Mouse (Mus musculus) cerebellum, postnatal 25 days (tissue): ENCODE measurements at regions not wholly inside any gene's neighbourhood (a gene's known extent, or its start where the extent isn't known, plus 50 kb on each side); places are given as distances from the start of the nearest gene placed in this dataset.

Source experiments
- DNase-seq, 2 experiments: peaks; one replicate each; pipeline ENCODE4 v3.0.0; 2021; ENCODE audit warnings: mixed read lengths in 2 of 2

DNA sequence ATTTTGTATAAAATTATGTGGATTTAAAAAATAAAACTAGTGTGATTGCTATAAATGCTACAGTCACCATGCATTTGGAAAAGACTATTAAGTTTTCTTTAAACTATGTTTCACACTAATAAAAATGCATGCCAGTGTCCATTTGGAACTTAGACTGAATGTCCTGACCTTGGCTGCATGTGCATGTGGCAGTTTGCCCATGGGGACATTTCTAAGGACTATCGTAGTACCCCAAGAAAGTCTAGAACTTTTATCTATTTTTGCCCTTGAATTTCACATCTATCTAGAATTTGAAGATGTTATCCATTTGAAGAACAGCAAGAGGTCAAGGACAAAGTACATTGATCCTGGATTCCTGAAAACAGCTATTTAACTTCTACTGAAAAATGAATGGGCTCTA, 745.9 kb downstream of the Tmem182 start:
- DNase-seq: no peak

DNA sequence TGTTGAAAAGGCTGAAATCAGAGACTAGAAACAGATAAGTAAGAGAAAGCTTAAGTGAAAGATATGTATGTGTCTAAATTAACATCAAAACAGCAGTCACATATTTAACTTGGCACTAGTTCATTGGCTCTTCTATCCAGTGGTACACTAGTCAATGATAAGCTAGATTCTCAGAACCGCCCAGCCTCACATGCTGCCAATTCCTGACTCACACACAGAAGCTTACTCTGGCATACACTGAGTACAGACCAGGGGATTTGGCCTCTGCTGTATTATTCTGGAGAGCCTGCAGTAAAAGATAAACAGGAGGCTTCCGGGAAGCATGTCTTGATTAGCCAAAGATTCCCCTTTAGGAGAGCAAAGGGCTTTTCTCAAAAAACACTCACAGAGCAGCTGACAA, 750.2 kb downstream of the Tmem182 start:
- DNase-seq: peak; percentile 5 to 6

DNA sequence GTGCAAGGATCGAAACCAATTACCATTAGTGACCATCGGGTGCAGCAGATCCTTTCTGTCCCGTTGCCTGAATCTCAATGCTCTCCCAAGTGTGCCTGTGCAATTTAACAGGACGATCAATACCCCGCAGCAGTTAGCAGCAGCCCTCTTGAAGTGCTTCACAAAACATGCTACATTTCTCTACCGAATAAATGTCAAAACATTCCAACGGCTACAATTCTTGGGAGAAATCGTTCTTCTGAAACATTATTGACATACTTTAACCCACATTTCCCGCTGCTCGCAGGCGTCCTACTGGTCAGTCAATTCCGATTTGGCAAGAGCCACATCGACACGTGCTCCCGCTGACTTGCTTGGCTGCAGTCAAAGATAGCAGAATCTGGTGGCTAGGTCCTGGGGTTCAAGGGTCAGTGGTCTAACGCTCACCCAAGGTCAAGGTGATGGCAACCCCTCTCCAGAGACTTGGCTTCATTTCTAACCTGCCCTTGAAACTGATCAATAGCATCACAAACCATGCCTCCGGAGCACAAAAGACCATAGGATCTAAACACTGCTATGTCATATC, 753.8 kb downstream of the Tmem182 start:
- DNase-seq: peak; percentile 44 to 55

DNA sequence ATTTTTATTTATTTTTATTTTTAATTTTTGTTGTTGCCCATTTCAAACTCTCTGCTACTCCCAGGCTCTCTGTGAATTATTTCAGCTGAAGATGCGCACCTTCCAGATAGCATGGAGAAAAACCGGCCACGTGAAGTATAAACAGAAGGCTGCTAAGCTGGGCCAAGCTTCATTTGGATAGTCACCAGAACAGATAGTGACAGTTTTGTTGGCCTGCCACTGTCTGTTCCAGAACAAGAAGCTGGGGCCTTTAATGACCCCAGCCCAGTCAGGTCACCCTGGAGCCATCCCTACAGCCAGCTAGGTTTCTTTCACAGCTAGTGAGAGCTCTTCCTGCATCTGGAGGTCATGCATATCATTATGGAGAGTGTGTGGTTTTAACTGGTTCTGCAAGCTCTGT, 754.6 kb downstream of the Tmem182 start:
- DNase-seq: peak; percentile 24 to 45

DNA sequence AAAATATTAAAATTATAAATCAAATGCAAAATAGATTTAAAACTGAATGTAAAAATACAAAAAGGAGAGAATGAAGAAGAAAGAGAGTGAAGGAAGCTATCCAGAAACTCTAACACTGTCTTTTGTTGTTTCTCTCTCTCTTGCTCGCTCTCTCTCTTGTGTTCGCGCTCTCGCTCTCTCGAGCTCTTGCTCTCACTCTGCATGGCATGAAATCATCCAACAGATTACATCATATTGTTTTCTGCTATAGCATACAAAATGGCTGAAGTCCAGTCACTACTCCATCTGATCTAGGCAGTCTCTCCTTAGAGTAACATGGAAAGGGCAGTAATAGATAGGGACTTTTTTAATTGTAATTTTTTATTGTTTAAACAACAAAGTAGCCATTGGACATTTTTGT, 798.1 kb downstream of the Tmem182 start:
- no peak for DNase-seq

DNA sequence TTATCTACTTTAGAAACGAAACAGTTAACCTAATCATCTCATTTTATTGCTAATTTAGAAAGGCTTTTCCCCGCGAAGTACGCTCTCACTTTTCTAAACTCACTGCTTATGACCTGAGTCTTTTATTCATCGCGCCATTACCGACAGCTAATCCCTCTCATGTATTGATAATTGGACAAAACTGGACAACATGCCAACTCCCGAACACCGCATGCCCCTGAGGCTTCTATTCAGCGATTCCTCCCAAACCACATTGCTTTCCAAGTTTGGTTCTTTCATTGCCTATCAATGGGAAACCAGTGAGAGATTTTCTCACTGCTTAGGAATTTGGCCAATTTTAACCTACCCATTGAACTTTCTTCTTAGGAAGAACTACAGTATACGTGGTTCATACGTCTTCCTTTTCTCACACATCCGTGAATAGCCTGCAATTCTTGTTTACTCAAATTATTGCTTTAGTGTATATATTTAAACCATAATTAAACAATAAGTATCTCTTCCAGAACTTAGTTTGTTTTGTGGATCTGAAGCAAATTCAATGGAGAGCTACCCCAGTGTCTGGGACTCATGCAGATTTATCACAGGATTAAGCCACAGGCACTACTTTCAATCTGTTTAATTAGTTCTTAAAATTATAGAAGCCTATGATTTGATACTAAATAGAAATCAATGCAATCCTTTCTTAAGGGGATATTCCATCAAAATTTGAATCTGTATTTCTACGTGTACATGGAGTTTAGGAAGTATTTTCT, 799.8 kb downstream of the Tmem182 start:
- no peak for DNase-seq

DNA sequence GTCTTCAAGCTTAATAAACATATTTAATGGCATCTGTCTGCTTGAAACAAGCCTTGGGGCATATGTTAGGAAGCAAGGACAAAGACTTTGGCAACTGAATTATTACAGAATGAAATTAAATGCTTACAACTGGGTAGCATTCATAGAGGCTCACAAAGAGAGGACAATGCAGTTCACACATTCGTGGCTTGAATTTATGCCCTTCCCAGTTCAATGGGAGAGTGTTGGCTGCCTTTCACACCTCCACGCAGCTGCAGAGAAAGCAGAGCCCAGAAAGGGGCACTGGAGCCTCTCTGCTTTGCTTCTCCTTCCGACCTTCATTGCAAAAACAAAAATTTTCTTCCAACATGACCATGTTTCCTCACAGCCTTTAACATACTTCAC, 800.3 kb downstream of the Tmem182 start:
- DNase-seq: no peak

DNA sequence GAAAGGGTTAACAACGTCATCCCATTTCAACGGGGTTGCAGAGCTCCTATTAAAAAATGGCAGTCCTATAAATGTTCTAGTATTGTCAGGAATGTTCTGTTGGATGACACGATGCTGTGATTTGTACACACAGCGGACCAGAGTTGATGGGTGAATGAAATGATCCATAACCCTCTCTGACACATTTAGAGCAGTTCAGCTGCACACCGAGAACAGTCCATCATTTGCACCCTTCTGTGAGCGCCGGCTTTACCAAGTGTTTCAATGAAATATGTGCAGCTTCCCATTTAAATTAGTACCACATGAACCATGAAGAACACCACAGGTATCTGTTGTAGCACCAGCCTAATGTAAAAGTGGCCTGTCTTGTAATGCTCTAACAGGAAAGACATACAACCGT, 805.4 kb downstream of the Tmem182 start:
- DNase-seq: no peak

DNA sequence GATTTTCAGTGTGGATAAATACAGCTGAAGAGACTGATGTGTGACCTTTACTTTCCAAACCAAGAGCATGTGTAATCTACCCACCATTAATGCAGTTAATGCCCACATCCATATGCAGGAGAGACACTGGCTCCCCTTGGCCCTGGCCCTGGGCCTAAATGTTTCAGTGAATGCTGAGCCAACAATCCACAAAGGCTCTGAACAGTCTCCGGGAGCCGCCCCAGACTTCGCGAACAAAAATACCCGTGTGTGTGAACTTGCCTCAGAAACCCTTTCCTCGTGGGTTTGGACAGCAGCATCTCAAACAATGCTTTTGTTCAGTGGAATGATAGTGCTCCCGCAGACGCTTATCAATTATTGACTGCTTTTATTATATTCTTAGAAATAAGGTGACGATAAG, 846.4 kb downstream of the Tmem182 start:
- peak; percentile 8 to 18 for DNase-seq

DNA sequence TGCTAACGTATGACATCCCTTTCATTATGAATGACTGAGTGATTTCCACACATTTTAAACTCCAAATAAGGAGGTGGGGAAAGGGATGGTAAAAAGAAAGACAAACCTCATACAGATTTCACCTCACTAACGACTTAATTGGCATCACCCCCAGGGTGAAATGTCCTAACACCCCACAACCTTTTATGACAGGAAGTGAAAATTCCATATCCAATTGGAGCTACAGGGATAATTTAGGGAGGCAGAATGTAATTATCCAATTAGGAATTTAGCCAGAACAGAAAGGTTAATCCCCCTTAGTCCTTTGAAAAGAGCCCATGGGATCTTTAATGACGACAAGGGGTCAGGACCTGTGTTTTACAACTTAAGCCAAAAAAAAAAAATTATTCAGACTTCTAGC, 846.8 kb downstream of the Tmem182 start:
- no peak for DNase-seq

DNA sequence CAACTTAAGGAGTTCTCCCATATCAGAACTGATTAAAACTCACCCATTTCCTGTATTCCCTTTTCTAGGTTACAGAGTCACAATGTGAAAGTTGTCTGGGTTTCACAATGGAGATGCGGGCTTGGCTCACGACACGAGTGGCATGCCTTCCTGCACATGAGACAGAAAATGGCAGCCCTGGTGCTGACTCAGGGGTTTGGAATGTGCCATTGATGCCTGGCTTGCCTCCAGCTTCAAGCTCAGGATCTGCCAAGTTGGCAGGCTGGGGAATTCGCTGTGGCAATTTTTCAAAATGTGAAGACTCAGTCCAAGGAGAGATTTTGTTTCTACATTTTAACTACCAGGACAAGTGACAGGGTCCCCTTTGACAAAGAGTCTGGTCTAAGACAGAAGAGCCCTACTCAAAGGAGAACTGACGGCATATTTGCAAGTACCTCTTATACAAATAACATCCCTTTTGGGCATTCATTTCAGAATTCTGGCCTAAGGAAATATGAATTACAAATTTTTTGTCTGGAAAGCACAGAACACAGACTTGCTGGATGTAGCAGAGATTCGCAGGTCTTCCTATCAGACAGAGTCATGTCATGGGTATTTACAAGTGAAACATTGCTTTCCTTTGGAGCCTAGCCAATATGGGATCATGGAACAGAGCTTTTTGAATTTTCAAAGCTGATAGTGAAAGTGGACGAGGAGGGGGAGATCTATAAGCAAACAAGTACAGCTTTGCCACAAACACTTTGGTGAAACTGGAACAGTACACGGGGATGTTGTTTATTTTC, 847.4 kb downstream of the Tmem182 start:
- DNase-seq: peak; percentile 80 to 86

DNA sequence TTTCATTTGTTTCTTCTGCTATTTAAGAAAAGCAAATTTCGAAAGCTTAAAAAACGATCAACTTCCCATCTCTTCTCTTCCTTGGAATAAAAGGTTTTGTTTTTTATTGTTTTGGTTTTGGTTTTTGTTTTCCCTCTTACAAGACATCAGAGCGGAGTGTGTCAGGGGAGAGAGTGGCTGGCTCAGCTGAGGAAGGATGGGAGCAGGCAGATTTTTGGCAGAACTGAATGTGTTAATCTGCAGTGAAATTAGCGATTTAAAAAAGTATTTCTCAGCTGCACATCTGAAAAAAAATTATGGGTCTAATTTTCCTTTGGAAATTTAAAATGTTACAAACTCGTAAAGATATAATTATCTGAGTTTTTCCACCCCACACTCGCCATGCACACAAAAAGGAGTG, 868.7 kb downstream of the Tmem182 start:
- DNase-seq: no peak

DNA sequence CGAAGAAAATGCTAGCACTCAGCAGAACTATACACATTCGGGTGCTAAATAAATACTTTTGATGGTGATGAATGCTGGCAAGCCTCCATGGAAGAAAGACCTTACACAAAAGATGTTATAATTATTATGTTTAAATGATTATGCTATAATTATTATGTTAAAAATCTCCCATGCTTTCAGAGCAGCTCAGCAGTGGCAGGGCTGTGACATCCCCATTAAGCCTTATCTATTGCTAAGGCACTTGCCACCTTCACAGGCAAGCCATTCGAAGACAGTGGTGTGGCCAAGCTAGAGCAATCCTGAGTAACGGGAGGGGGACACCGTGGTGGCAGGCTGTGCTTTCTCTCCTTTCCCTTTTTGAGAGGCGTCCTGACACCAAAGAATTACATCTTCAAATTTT, 869.9 kb downstream of the Tmem182 start:
- no peak for DNase-seq

DNA sequence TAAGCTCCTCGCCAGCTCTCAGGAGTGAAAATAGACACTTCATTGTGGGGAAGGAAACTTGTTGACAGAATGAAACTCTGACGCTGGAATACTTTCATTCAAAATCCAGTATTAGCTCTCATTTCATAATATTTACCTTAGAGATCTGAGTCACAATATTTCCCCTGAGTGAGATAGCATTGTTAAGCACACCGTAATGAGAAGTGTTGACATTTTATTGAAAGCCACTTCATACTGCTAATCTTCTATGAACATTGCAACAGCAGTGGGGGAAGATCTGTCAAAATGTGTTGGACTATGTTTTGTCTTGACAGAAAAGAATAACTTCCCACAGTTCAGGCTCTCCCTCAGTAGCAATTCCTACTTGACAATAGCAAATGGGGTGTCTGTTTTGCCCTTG, 900.3 kb downstream of the Tmem182 start:
- no peak for DNase-seq

DNA sequence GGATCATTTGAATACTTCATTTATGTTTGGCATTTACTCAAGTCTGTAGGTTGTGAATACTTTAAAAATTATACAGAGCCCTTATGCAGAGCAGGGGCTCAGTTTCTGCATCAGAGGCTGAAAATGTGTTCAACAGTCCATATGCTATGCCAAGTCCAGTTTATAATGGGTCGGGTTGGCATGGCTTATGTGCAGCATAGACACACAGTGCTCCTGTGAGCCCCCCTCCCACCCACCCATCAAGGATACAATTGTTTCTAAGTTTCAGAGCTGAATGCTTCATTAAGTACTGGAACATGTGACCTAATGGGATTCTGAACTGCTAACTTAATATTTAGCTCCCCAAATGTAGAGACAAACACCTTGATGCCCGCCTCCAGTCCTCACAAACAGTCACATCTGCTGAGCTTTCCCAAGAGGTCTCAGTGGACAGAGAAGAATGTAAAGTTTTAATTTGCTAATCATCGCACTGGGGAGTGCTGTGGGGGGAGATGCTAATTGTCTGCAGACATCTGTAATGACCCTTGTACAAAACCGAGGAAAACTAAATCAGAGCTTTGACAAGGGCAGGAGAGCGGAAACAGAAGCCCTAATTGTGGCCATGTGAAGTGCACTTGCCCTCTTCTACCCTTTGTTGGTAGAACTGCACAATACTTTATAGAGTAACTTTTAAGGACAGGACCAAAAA, 937.4 kb downstream of the Tmem182 start:
- DNase-seq: no peak

DNA sequence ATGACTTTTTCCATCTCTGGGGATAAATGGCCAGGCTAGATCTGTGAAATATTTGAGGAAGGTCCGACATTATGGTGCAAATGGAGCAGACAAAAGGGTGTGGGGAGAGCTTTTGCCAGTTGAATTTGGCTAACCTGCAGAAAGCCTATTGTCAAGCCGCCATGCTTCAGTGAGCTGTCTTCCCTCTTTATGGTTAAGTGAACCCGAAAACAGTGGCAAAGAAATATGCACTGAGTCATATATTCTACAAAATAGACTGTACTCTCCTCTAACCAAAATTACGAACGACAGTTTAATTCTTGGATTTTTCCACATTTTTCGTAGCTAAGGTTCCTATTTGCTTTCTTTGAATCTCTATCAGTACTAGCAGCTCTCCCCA, 937.9 kb downstream of the Tmem182 start:
- no peak for DNase-seq

DNA sequence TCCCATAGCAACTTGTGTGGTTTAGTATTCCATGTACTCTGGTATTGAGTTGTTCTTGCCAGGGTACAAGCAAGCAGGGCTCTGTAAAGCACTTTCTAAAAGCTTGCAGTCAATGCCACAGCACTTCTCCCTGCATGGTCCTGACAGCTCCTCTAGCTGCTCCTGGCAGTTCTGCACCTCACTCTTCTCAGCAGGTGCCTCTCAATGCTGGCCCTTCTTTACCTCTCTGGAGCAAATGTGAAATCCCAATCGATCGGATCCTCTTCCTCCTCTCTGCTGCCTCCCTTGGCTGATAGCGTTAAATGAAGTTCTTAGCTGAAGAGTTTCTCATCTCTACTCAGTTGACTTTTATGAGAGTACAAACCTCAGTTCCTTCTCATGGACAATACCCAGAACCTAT, 939.1 kb downstream of the Tmem182 start:
- DNase-seq: no peak

DNA sequence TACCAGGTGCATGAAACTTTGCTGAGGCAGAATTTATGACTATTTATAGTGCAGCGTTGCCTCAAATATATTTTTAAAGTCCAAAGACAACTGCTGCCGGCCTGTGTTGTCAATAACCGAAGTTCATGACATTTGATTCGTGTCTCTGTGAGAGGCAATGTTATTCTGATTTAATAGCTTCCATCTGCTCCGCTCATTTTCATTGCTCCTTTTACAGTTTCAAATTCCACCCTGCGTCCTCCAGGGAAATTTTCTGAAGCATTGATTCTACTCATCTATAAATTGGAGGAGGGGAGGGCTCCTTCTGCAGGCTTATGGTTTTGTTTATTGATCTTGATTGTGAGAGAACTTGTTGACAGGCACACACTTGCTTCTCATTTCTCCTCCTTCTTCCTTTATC, 936.2 kb upstream of the Pou3f3 start:
- no peak for DNase-seq
